Mouse (Mus musculus) liver, postnatal 0 days (tissue): Measurements from ENCODE around the gene Tlk2. TPM values are rescaled to one million over a fixed set of nuclear protein-coding genes. Genes with fewer than 3 reads are reported as not detected.

Experiments
- ATAC-seq: fragments of 200-750 bp; cut with Nextera tagmentation; 2 replicates; pipeline ENCODE4 v1.8.0; 2017; ENCODE audit warnings: mild to moderate bottlenecking, moderate library complexity
- DNase-seq: peaks from one replicate; pipeline ENCODE4 v3.0.0-alpha.2; 2016
- H3K27ac ChIP-seq: fragments of 300-500 bp; sonication (generic); 2 replicates; pipeline ENCODE4 v1.5.1; 2014; ENCODE audit warnings: antibody characterized with exemption, moderate library complexity, mild to moderate bottlenecking, low read depth
- H3K27me3 ChIP-seq: fragments of 300-500 bp; sonication (generic); 2 replicates; pipeline ENCODE4 v1.6.1; 2014; ENCODE audit warnings: low read length, control low read depth, mixed read lengths; ENCODE audit not compliant: insufficient read depth
- H3K36me3 ChIP-seq: fragments of 300-500 bp; sonication (generic); replicated peaks from 2 replicates; pipeline ENCODE4 v1.6.1; 2014; ENCODE audit warnings: mild to moderate bottlenecking, control low read depth, low read length, moderate library complexity, mixed read lengths; ENCODE audit not compliant: insufficient read depth
- H3K4me1 ChIP-seq: fragments of 300-500 bp; sonication (generic); 2 replicates; pipeline ENCODE4 v1.6.1; 2014; ENCODE audit warnings: antibody characterized with exemption, mild to moderate bottlenecking, control low read depth; ENCODE audit not compliant: insufficient read depth
- H3K4me2 ChIP-seq: fragments of 300-500 bp; sonication (generic); 2 replicates; pipeline ENCODE4 v1.6.1; 2014; ENCODE audit warnings: low read depth, mild to moderate bottlenecking, low read length, moderate library complexity, mixed read lengths
- H3K4me3 ChIP-seq: fragments of 300-500 bp; sonication (generic); 2 replicates; pipeline ENCODE4 v1.5.1; 2014; ENCODE audit warnings: low read depth, low read length
- H3K9ac ChIP-seq: fragments of 300-500 bp; sonication (generic); replicated peaks from 2 replicates; pipeline ENCODE4 v1.6.1; 2014; ENCODE audit warnings: mild to moderate bottlenecking, moderate library complexity
- H3K9me3 ChIP-seq: fragments of 300-500 bp; sonication (generic); 2 replicates; pipeline ENCODE4 v1.6.1; 2016; ENCODE audit warnings: mild to moderate bottlenecking, control low read depth, low read length, mixed read lengths
- CTCF ChIP-seq: sonication (generic); IDR thresholded peaks from 2 replicates; pipeline ENCODE4 v1.5.1; 2016; ENCODE audit warnings: antibody characterized with exemption, low read depth
- EP300 ChIP-seq: IDR thresholded peaks from 2 replicates; pipeline ENCODE4 v1.6.1; 2016; ENCODE audit warnings: antibody characterized with exemption, low read depth, mild to moderate bottlenecking
- WGBS: fragments of 180-500 bp; shearing (Covaris S2); extraction: QIAGEN DNeasy Blood & Tissue Kit; methylation state at CpG from one replicate; pipeline ENCODE4 v1.1.7; 2014; ENCODE audit not compliant: insufficient replicate concordance; 5-methylcytosine and 5-hydroxymethylcytosine counted together
- polyA plus RNA-seq: library from polyadenylated mRNA; unstranded; fragments of >200 nt; fragmentation: Nextera tagmentation; extraction: Ambion mirVana; gene quantifications from 2 replicates; pipeline ENCODE4 v1.2.1, GENCODE M21; 2015

Gene Tlk2
- polyA plus RNA-seq, 1 experiment from 2014 or later = 6.4 TPM

DNA sequence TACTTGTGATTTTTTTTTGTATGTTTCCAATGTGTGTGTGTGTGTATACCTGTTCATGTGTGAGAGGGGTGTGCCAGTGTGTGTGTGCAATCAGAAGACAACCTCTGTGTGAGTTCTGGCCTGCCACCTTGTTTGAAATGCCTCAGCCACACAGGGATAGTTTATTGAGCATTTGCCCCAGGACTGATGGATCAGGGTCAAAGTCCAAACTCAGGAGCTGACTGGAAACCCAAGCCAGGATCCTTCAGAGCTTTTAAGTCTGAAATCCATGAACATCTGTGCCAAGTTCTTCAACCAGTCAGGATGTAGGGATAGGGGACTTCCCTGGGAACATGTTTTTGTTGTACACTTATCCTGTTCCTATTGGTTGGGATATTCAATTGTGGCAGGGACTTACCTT, 20.6 kb upstream of the Tlk2 start:
- Histone ChIP-seq H3K36me3 (no peaks in the 10 kb centered on the region), H3K9ac (no peak overlapping the region), H3K27ac (0 out of 2 replicates have a peak overlapping the region, but pooled peaks have one; percentile 16), H3K9me3 (no peaks in the 10 kb centered on the region), H3K4me3 (no peak overlapping the region), H3K27me3 (no peaks in the 10 kb centered on the region), H3K4me2 (0 out of 2 replicates have a peak overlapping the region, but pooled peaks have one; percentile 15), H3K4me1 (peaks cover 20% of the 10 kb centered on the region)
- DNase-seq (no peak), ATAC-seq (no peak; the same call in 1 of the 2 replicates)
- no peak for TF ChIP-seq CTCF
- no peak for TF ChIP-seq EP300

DNA sequence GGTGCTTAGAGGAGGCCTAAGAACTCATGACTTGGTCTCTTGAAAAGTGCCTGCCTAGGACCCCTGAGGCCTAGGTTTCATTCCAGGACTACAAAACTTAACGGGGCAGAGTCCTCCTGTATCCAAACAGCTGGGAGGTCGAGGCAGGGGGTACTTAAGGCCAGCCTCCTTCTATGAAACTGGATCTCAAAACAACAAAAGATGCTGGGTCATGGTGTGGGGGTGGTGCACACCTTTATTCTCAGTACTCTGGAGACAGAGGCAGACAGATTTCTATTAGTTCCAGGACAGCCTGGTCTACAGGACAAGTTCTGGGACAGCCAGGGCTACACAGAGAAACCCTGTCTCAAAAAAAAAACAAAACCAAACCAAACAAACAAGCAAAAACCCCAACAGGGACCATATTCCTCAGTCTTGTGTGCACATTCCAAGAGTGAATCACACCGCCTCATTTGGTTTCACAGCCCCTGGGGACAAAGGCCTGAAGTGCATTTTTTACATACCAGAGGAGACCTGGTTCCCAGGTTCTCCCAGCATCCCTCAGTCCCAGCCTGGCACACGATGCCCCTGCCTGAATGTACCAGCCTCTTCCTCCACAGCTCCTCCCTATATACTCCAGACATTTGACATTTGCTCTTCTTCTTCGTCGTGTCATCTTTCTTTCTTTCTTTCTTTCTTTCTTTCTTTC, 18.8 kb upstream of the Tlk2 start:
- peaks cover 8% of the 10 kb centered on the region; the same call in 1 of the 2 replicates for H3K4me1 ChIP-seq
- no peak overlapping the region for H3K4me3 ChIP-seq
- no peak overlapping the region for H3K27ac ChIP-seq
- 67% methylated on average over 6 of the region's 6 CpGs for WGBS
- no peak overlapping the region for H3K9ac ChIP-seq
- no peak overlapping the region for H3K4me2 ChIP-seq
- DNase-seq (no peak), ATAC-seq (no peak)
- TF ChIP-seq CTCF = no peak
- TF ChIP-seq EP300 = no peak
- H3K9me3 ChIP-seq = peaks cover 2% of the 10 kb centered on the region; the same call in 1 of the 2 replicates
- no peaks in the 10 kb centered on the region for H3K27me3 ChIP-seq
- H3K36me3 ChIP-seq = no peaks in the 10 kb centered on the region

- no peak for TF ChIP-seq EP300
- TF ChIP-seq CTCF = no peak
- Histone ChIP-seq H3K27me3 (no peaks in the 10 kb centered on the region), H3K4me2 (no peak overlapping the region), H3K36me3 (no peaks in the 10 kb centered on the region), H3K4me1 (peaks cover 6% of the 10 kb centered on the region; the same call in 1 of the 2 replicates), H3K9ac (no peak overlapping the region), H3K4me3 (no peak overlapping the region), H3K27ac (no peak overlapping the region), H3K9me3 (peaks cover 11% of the 10 kb centered on the region; the same call in 1 of the 2 replicates)
- no peak for ATAC-seq
- WGBS = 83% methylated on average over 2 of the region's 2 CpGs
- DNase-seq = no peak
Measured at GRCm38 (mm10) chr11:105161411-105161810, 17.2 kb upstream of the Tlk2 start.

DNA sequence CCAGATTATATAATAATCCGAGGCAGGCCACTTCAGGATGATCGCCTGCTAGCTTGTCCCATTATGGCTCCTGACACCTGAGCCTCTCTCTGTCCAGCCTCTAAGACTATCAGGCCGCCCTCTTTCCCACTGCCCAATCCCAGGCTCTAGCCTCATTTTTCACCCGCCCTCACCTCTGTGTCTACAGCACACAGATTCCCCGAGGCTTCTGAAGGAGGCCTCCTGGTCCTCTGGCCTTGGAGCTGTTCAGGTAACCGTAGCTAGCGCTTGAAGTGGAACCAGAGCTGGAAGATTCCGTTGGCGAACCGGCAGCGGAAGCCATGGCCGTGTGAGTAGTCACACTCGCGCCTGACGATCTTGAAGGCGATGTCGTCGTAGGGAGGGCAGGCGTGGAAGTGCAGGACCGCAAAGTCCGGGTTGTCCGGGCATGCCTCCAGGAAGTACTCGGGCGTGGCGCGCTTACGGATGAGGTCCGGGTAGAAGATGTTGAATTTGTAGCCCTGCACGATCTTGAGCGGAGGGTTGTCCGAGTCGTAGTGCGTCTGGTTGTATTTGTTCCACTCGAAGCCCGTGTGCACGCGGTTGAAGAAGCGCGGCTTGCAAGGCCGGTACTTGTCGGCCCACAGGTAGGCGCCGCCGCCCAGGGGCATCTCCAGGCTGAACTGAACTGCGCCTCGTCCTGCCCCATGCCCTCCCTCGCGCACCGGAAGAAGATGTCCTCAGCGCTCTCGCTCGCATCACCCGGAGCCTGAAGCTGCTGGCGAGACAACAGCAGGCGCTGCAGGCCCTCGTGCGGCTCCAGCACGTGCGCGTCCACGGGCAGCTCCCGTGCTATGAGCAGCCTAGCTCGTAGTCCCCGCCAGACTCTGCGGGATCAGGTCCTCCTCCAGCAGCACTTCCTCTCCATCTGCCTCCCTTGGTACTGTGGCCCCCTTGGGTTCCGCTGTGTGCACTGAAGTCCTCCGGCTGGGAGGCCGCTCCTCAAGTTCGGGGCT, 13.8 kb upstream of the Tlk2 start:
- ATAC-seq = no peak
- H3K4me3 ChIP-seq = no peak overlapping the region

DNA sequence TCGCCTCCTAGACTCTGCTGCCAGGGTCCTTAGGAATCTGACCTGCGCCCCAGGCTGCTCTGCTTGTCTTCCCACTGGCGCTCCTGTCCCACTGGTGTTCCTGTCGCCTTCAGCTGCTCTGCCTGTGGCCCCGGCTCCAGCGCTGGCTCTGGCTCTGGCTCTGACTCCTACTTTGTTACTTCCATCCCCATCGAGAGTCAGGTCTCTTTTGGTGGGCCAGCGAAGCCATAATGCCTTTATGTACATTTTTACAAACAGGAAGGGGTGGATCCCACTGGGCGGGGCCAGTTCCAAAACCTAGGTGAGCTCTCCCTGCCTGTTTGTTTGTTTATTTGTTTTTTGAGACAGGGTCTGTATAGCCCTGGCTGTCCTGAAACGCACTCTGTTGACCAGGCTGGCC, 11.8 kb upstream of the Tlk2 start:
- Histone ChIP-seq H3K4me3 (no peak overlapping the region), H3K27ac (no peak overlapping the region), H3K27me3 (no peaks in the 10 kb centered on the region), H3K9ac (no peak overlapping the region), H3K9me3 (peaks cover 11% of the 10 kb centered on the region; the same call in 1 of the 2 replicates), H3K4me1 (no peaks in the 10 kb centered on the region), H3K4me2 (no peak overlapping the region), H3K36me3 (no peaks in the 10 kb centered on the region)
- 85% methylated on average over 10 of the region's 10 CpGs for WGBS
- DNase-seq (no peak), ATAC-seq (no peak)
- TF ChIP-seq EP300 (no peak), CTCF (no peak)

More for the DNA sequence above, 13.8 kb upstream of the Tlk2 start:
- Histone ChIP-seq H3K4me1 (no peaks in the 10 kb centered on the region), H3K36me3 (no peaks in the 10 kb centered on the region), H3K9me3 (peaks cover 11% of the 10 kb centered on the region; the same call in 1 of the 2 replicates), H3K4me2 (no peak overlapping the region), H3K27ac (no peak overlapping the region), H3K9ac (no peak overlapping the region), H3K27me3 (no peaks in the 10 kb centered on the region)
- TF ChIP-seq CTCF (no peak), EP300 (no peak)
- WGBS = 82% methylated on average over 69 of the region's 69 CpGs
- no peak for DNase-seq

DNA sequence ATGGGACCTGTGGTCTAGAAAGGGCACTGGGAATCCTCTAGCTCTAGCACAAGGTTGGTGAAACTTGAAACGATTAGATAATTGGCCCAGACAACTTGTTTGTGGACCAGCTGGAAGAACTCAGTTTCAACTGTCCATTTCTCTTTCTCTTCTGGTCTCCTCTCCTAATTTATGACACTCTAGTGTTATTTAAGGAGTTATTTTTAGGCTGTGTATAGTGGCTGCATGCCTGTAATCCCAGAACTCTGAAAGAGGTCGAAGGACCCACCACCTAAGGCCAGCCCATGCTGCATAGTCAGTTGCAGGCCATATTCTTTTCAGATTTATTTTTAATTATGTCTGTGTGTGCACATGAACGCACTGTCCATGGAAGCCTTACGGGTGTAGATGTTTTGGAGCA, 916 bp downstream of the Tlk2 start:
- Histone ChIP-seq H3K4me1 (peaks cover 24% of the 10 kb centered on the region), H3K9ac (peak overlapping the region; percentile 99), H3K36me3 (peaks cover 5% of the 10 kb centered on the region), H3K27me3 (no peaks in the 10 kb centered on the region), H3K4me3 (peak overlapping the region; percentile 92), H3K27ac (0 out of 2 replicates have a peak overlapping the region, but pooled peaks have one; percentile 99), H3K9me3 (no peaks in the 10 kb centered on the region), H3K4me2 (peak overlapping the region; percentile 86)
- no peak for DNase-seq
- 68% methylated on average over 4 of the region's 4 CpGs for WGBS
- ATAC-seq = no peak
- TF ChIP-seq EP300 (no peak), CTCF (no peak)
